8 mouse cellular contexts compared by ENCODE assay signal in the genomic region with DNA sequence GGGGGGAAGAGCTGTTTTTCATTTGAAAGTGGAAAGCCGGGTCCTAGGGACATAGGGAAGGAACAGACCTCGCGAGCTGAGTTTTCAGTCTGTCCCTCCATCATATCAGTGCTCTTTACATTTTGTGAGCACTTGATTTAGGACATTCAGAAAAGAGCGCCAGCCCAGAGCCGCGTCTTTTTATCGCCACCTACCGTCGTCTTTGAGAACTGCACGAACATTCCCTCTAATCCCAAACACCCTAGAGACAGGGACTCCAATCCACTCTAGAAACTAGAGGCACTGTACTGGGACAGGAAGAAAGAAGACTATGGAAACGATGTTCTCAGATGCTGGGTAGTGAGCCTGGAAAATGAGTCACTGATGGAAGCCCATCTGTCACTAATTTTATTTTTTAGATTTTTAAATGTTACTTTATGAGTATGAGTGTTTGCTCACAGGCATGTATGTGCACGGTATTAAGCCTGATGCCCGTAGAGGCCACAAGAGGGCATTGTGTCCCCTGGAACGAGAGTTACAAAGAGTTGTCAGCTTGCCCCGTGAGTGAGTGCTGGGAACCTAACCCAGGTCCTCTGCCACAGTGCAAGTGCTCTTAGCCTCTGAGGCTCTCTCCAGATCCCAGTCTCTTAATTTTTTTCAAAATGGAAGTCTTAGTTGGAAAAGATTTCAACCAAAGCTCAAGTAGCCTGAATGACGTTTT. TPM values are rescaled to one million over a fixed set of nuclear protein-coding genes. Genes with fewer than 3 reads are reported as not detected.
DNase-seq lines count a peak whose midpoint lies in the region; ATAC-seq and TF ChIP-seq lines count a peak whose summit lies in the region.

No protein-coding gene starts in this region.

- H3K9me3 ChIP-seq in liver, embryonic 11.5 days (ENCODE audit: control insufficient read depth, low read length): no peaks in the 10 kb centered on the region
- H3K9me3 ChIP-seq in neural tube, embryonic 11.5 days (ENCODE audit: control insufficient read depth, low read length): no peaks in the 10 kb centered on the region

- no peaks in the 10 kb centered on the region for H3K27me3 ChIP-seq in liver, embryonic 11.5 days (replicated peaks; ENCODE audit: control insufficient read depth, insufficient read depth, low read length)
- no peaks in the 10 kb centered on the region for H3K27me3 ChIP-seq in neural tube, embryonic 11.5 days (ENCODE audit: control insufficient read depth, insufficient read depth, low read length)

- TF ChIP-seq POLR2A in cortical plate, adult 2 months (IDR thresholded peaks at IDR 0.05; ENCODE audit: extremely low read depth, insufficient read depth, low read length): no peak

- 21% methylated on average over 16 of the region's 16 CpGs for WGBS in liver, embryonic 11.5 days
- 25% methylated on average over 16 of the region's 16 CpGs for WGBS in neural tube, embryonic 11.5 days

- H3K4me3 ChIP-seq in cortical plate, adult 2 months (ENCODE audit: insufficient read depth, low read length): no peak overlapping the region
- no peak overlapping the region for H3K4me3 ChIP-seq in liver, embryonic 11.5 days (ENCODE audit: low read depth, low read length)
- no peak overlapping the region for H3K4me3 ChIP-seq in neural tube, embryonic 11.5 days (ENCODE audit: low read depth, low read length)

- peak overlapping the region; percentile 33; the same call in 1 of the 2 replicates for H3K27ac ChIP-seq in cortical plate, adult 2 months (ENCODE audit: insufficient read depth, low read length)
- H3K27ac ChIP-seq in liver, embryonic 11.5 days (ENCODE audit: low read depth, low read length): no peak overlapping the region
- H3K27ac ChIP-seq in neural tube, embryonic 11.5 days (ENCODE audit: low read depth, low read length): no peak overlapping the region

- no peaks in the 10 kb centered on the region for H3K36me3 ChIP-seq in liver, embryonic 11.5 days (ENCODE audit: control insufficient read depth, insufficient read depth, low read length)
- H3K36me3 ChIP-seq in neural tube, embryonic 11.5 days (ENCODE audit: control insufficient read depth, insufficient read depth, low read length): no peaks in the 10 kb centered on the region

- no peak overlapping the region for H3K4me2 ChIP-seq in liver, embryonic 11.5 days
- H3K4me2 ChIP-seq in neural tube, embryonic 11.5 days (ENCODE audit: low read depth): no peak overlapping the region

- peak; percentile 69 for DNase-seq in CD4-positive, CD25-positive, alpha-beta regulatory T cell, adult 2 months (ENCODE audit: low read depth, low spot score)
- DNase-seq in ZHBTc4 (ENCODE audit: low read depth, low spot score): peak; percentile 86
- peak; percentile 26 for DNase-seq in gastrocnemius, postnatal 25 days
- peak; percentile 69 for DNase-seq in kidney, adult 18-20 months
- peak; percentile 55 for DNase-seq in liver, embryonic 11.5 days (ENCODE audit: low spot score)
- peak; percentile 81 for DNase-seq in neural tube, embryonic 11.5 days (ENCODE audit: low spot score)
- peak; percentile 40 for DNase-seq in thymus, postnatal 14 days

- peak; percentile 82 for TF ChIP-seq CTCF in cortical plate, adult 2 months (IDR thresholded peaks at IDR 0.05; ENCODE audit: extremely low read depth, insufficient read depth, low read length)

- H3K9ac ChIP-seq in liver, embryonic 11.5 days (ENCODE audit: low read depth, low read length): no peak overlapping the region
- H3K9ac ChIP-seq in neural tube, embryonic 11.5 days (ENCODE audit: low read length): no peak overlapping the region

- H3K4me1 ChIP-seq in cortical plate, adult 2 months (ENCODE audit: control insufficient read depth, insufficient read depth, low read length): peaks cover 4% of the 10 kb centered on the region
- H3K4me1 ChIP-seq in liver, embryonic 11.5 days (replicated peaks; ENCODE audit: control insufficient read depth, insufficient read depth, low read length): no peaks in the 10 kb centered on the region
- no peaks in the 10 kb centered on the region for H3K4me1 ChIP-seq in neural tube, embryonic 11.5 days (ENCODE audit: control insufficient read depth, insufficient read depth, low read length)

- 0 out of 2 replicates have a peak, but pooled peaks have one; percentile 15 for ATAC-seq in liver, embryonic 11.5 days (replicated peaks; ENCODE audit: low FRiP score)
- no peak for ATAC-seq in neural tube, embryonic 11.5 days (ENCODE audit: insufficient read depth, low FRiP score, low TSS enrichment)

RNA-seq across cellular contexts. Expression of gene Pomp, which starts 11.9 kb away (rescaled TPM):
- 212 TPM in 2 replicates for polyA plus RNA-seq in cortical plate, adult 2 months (2012; rRNA removed)
- total RNA-seq in gastrocnemius, postnatal 25 days (2021): 100 to 1,000 TPM; 137 to 142 TPM
- 430 and 458 TPM in 2 replicates for polyA plus RNA-seq in liver, embryonic 11.5 days (2014; fragmentation: Nextera tagmentation; extraction: Ambion mirVana)
- polyA plus RNA-seq in neural tube, embryonic 11.5 days (2014; fragmentation: Nextera tagmentation; extraction: Ambion mirVana): 480 and 499 TPM in 2 replicates

RNA-seq across cellular contexts. Expression of gene Slc46a3, which starts 46.3 kb away (rescaled TPM):
- polyA plus RNA-seq in cortical plate, adult 2 months (2012; rRNA removed): 14.5 and 15.3 TPM in 2 replicates
- 10 to 100 TPM in 1 of 2 experiments, 1 to 10 TPM in 1; 9.5 to 11.7 TPM for total RNA-seq in gastrocnemius, postnatal 25 days (2021)
- polyA plus RNA-seq in liver, embryonic 11.5 days (2014; fragmentation: Nextera tagmentation; extraction: Ambion mirVana): 13.9 and 14.1 TPM in 2 replicates
- 3.0 and 4.0 TPM in 2 replicates for polyA plus RNA-seq in neural tube, embryonic 11.5 days (2014; fragmentation: Nextera tagmentation; extraction: Ambion mirVana)

Comparison
In these comparisons a context has a peak if more than half of its experiments do, and no peak if none do; other contexts are left out.
1. DNase-seq: peak in every context shown above with its lines; median percentile 86 in ZHBTc4; 81 in neural tube, embryonic 11.5 days; 69 in CD4-positive, CD25-positive, alpha-beta regulatory T cell, adult 2 months; 69 in kidney, adult 18-20 months; 55 in liver, embryonic 11.5 days; 40 in thymus, postnatal 14 days; 26 in gastrocnemius, postnatal 25 days.